Mouse (Mus musculus) frontal cortex, adult 2 months (tissue): ENCODE measurements at regions not wholly inside any gene's neighbourhood (a gene's known extent, or its start where the extent isn't known, plus 50 kb on each side); places are given as distances from the start of the nearest gene placed in this dataset.

Experiments used
- DNase-seq, 2 experiments: peaks; one replicate each; pipeline ENCODE4 v3.0.0; 2022; ENCODE audit warnings: low spot score in 1 of 2; ENCODE audit errors: extremely low spot score in 1 of 2

DNA sequence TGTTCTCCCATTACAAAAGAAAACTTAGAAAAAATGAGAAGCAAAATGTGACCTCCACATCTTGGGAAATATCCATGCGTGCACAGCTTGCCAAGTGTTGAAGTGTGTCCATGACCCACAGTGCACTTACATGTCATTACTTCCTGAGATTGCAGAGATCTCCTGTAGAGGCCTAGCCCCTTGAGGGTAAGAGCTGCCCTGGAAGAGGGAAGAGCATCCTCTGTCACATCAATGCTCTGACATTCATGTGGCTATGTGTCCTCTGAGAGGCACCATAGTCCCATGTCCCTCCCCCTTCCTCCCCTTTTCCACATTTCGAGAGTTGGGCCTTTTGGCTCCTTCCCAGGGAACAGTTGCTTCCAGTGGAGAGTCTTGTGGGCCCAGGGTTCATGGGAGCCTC, 121.4 kb upstream of the Gas1 start:
- no peak for DNase-seq

GRCm38 (mm10) chr13:60299076-60299475, 121.9 kb upstream of the Gas1 start:
- DNase-seq, result no peak

DNA sequence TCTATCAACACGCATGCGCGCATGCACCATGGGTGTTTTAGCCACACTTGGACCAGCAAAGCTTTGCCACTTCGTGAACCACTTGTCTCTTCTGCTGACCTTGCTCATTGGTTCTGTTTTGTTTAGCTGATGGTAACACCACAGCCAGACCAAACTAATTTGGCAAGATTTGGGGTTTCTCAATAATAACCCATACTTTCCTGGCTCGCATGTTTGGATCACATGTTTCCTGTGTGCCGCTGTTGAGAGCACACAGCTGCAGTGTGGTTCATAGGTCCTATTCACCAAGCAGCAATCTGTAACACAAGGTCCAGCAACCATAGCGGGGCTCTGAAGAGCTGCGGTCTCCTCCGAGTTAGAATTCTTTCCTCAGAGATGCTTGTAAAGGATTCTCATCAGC, 126.4 kb upstream of the Gas1 start:
- DNase-seq, result no peak

DNA sequence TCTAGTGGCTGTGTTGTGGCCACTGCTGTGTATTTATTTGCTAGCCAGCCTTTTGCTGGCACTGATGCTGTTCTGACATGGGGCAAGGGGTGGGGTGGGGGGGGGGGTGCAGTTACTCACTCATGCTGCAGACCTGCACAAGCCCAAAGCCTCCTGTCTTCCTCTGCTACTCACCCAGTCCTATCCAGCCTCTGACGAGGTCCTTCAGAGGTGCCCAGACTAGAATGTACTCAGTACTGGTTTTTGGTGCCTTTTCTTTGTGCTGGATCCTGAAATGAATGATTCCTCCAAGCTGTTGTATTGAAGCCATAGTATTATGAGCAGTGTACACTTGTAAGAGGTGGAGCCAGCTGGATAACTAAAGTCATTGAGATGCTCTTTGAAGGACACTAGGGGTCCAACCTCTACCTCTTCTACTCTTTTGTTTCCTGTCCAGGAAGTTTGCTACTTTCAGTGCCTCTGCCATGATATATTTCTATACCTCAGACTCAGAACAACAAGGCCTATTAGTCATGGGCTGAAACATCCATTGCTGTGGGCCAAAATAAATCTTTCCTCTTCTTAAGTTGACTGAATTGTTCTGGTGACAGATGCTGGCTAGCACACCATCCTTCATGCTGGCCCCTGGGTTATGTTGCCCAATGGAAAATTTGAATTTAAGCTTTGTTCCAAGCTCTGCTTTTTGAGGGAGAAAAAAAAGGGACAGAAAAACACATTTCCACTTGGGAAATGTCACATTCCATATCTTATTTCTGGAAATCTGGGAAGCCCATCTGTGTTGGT, 128.1 kb upstream of the Gas1 start:
- no peak for DNase-seq

- DNase-seq, result no peak
Observed at GRCm38 (mm10) chr13:60308062-60308801, 131.1 kb upstream of the Gas1 start.

DNA sequence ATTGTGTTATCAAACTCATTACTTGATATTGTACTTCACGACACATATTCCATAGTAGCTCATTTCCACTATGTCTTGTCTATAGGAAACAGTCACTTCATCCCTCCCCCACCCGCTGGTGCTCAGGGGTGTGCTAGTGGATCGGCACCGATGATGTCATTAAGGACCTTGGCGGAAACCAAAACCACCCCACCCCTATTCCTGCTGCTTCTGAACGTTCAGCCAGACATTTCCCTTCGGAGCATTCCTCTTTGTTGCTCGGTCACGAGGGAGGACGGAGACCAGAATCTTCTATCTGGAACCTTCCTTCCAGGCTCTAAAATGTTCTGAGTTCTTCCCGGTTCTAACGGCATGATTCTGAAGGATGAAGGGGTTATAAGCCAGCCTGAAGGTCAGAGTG, 132.3 kb upstream of the Gas1 start:
- DNase-seq, result no peak

DNA sequence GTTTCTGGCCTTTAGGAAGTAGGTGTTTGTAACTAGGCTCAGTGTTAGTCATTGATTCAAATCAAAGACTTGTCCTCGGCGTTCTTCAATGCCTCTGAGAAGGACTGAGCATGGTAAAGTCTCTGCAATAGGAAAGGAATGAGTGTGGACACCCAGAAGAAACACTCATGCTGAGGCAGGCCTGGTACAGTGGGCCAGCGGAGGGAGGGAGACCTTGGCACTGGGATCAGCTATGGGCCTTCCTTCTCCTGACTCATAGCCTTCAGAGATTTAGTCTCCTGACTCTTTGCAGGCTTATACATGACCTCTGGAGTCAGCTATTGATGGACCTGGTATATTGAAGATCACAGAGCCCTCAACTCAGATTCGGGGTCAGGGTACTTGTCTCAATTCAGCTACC, 132.8 kb upstream of the Gas1 start:
- DNase-seq, result no peak

DNA sequence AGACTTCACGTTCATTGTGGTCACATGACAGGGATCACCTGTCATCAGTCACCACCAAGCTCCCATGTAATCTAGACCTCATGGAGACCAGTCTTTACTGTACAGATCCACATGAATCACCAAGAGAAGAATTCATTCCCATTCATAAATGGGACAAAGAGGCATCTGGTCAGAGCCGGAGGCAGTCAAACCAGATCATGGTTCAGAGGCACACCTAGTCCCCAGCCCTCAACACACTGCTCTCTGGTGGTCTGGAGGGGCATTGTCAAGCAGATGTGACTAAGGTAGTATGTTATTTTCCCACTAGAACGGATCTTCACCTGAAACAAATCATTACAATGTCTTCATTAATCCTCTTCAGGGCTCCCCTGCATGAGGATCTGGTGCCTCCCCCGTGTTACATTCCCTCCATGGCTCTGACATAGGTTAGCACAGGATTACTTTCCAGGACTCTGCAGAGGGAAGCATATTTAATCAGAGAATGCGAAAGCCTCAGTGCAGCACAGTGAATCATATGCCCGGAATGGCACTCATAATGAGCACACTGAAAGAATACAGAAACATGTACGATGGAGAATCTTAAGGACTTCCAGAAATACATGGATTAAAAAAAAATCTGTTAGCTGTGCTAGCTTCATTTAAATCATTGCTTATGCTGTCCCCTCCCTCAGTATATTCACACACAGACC, 135.4 kb upstream of the Gas1 start:
- DNase-seq, result peak in 1 of 2 experiments; percentile 18

GRCm38 (mm10) chr13:60318436-60319020, 141.4 kb upstream of the Gas1 start:
- DNase-seq, result no peak

DNA sequence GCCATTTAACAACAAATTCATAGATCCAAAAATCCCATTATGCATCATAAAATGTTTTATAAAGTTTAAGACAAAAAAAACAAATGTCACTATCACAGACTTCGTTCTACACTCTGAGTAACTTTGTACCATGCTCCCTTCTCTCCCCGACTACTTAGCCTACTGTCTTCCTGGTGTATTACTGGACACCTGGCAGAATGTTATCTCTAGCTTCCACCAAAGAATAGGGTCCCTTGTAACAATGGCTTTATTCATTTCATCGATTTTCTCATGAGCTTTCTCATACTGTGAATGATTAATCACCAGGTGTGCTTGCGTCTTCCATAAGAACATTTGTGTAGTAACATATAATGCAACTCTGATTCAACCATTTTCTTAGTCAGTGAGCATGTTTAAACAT, 142.1 kb upstream of the Gas1 start:
- DNase-seq, result no peak

GRCm38 (mm10) chr13:60319861-60320602, 142.9 kb upstream of the Gas1 start:
- DNase-seq, result no peak

DNA sequence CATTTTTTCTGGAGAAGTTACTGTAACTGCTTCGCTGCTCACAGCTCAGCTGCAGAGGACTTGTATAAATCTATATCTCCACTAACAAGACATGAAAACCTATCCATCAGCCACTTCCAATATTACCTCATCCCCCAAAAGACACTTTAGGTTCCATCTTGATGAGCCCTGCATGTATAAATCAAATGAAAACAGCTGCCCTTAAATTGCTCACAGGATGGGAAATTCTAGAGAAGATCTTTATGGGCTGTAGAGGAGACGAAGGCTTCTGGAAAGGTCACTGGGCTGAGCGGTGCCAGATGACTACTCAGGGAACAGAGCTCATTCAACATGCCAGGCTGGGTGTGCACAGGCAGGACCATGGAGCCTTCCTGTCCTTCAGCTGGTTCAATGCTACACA, 145.4 kb upstream of the Gas1 start:
- DNase-seq, result no peak

DNA sequence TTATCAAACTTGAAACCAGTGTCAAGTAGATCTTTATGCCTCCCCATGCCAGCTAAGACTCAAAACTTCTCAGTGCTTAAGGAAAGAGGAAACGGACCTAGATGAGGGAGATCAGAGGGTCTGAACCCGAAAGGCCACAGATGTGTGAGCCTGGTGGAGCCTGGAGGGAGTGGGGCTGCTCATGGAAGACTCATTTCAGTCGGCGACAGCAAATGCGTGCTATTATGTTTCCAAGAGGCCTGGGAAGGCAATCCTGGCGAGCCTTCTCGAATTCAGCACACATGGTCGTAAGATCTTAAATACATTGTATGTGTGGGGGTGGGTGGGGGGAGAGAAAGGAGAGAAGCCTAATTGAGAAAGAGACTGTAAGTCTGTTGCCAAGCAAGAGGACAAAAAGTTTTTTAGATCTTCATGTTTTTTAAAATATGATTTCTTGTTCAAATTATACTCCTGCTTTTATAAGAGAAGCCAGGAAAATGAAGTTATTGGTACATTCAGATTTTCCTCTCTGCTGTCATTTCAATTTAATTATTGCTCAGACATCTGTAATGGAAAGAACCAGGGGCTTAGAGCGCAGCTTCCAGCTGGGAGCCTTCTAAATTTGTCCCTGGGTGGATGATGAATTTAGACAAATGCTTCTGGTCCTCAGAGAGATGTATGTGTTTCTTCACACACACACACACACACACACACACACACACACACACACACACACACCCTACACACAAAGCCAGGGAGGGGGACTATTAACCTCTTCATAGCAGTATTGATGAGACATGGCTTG, 153.5 kb upstream of the Gas1 start:
- DNase-seq, result no peak

DNA sequence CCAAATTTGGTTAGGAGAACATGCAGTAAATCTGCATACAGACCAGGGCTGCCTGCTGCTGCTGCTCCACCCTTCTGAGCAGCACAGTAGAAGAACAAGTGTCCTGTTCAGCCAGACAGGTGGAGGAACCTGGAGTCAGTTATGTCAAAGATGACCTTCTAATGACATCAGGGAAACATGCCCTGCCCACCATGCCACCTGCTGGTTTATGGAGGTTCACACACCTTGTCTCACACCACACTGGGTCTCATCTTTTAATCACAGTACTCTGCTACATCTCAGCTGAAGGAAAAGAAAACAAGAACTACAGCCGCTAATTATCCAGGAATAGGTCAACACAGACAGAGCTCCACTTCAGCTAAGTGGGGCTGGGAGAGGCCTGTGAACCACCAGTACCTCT, 159.0 kb upstream of the Gas1 start:
- DNase-seq, result no peak

DNA sequence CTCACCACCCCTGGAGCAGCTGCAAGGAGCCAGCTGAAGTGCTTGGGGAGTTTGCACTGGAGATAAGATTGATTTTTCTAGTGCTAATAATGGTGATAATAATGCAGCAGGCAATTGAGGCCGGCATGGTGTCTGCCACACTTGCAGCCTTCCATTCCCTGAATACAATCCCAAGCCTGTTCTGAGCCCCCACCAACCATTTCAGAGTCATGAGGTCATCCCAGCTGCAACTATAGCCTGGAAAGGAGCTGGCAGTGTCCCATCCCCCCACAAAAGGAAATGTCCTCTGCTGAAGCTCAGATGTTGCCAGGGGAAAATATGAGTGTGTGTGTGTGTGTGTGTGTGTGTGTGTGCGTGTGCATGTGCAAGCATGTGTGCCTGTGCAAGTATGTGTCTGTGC, 160.2 kb upstream of the Gas1 start:
- peak in 1 of 2 experiments; percentile 24 for DNase-seq

DNA sequence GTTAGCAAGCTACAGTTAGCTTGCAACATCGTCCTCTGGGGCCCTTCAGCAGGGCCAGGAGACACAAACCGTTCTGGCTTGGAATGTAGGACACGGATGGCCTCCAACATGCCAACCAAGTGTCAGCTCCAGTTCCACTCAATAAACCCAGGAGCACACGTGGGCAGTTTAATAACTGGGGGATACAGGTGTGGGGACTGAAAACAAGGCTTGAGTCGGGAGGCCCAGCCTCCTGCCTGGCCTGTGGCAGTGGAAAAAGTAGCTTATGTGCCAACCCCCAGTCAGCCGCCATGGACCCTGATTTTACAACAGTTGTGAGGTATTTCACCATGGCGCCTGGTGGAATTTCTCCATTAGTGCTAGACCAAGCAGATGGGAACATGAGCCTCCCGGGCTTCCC, 160.9 kb upstream of the Gas1 start:
- DNase-seq, result no peak

DNA sequence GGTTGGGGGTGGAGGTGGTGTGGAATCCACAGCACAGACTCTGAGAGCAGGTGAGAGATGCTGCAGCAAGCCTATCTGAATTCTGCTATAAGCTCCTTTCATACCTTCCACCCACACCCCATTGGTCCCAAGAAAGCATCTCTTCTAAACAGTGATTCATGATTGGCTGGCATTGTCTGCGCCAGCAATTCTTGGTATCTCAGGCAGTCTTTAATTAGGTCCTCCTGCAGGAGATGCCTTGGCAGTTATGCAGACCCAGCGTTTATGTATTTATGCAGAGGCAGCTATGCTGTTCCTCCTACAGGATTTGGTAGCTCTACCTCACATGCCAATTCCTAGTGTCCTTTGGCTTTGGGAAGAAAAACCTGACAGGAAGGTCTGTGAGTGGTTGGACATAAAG, 162.9 kb upstream of the Gas1 start:
- peak in 1 of 2 experiments; percentile 30 for DNase-seq

GRCm38 (mm10) chr13:60347881-60348280, 170.7 kb upstream of the Gas1 start:
- no peak for DNase-seq

DNA sequence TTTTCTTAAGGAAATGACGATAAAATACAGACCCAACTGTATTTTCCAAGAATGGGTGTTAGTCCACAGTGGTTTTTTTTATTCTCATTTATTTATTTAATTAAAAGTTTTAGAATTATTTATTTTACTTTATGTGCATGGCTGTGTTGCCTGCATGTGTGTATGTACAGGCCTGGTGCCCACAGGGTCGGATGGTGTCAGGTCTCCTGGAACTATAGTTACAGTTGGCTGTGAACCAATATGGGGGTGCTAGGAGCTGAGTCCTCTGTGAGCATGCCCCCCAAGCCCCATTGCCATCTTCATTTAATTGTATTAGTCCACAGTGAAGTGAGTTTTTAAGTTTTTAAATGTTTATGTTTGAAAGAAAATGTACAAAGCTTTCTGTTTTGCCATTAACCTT, 171.3 kb upstream of the Gas1 start:
- DNase-seq, result no peak
